Mouse (Mus musculus) spleen, adult 18-20 months (tissue): ENCODE results near the gene Cers5.
"Not testable (repeated sequence)": the region's sequence is repeated elsewhere in the genome, so short reads cannot be mapped to it uniquely, and the experiment has no call there.

ENCODE experiments used
- DNase-seq, 2 experiments: peaks; one replicate each; pipeline ENCODE4 v3.0.0; 2022; ENCODE audit warnings: mixed read lengths in 2 of 2

Cers5 gene

DNA sequence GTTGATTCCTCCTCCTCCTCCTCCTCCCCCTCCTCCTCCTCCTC, at the start of gene Cers5:
TSS of gene Cers5 (minus strand) at position 5 of the 44 bp plus-strand sequence.
- not testable (repeated sequence) for DNase-seq

DNA sequence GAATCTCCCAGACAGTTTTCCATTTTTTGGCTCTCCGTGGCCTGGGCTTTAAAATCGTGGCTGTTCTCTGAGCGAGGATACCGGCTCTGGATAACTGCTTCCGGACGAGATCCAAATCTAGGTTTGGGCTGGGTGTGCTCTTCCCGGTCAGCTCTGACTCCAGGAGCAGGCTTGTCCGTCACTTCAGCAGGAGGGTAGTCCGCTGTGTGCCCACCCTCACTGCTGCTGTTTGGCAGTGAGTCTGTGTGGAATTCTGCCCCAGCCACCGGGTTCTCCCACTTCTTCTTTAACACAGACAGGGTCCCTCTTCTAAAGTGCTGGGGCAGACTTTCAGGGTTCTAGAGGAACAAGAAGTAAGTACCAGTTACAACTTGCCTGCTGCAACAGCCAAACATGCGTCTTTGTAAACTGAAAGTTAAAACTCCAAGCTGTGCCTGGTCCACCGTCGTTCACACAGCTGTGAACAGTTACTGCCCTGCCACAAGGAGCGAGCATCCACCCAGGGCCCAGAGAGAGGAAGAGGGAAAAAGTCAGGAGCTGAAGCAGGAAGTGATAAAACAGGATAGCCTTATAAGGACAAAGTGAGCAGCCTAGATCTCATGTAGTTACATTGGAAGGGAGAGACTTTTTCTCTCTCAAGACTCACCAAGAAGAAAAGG, 47.1 kb upstream of the Cers5 start:
- DNase-seq, result no peak

DNA sequence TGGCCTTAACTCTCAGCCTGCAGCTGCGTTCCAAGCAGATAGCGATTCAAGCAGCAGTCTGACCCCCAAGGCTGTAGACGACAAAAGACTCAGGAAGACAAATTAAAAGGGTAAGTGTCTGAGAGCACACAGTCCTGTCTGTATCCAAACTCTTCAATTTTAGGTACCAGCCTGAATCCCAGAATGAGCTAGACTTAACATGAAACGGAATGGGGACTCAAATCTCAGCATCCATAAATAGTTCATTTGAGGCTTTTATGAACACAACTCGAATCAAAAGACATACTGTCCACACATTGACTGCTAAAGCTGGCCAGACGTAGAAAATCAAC, 46.4 kb upstream of the Cers5 start:
- DNase-seq, result no peak

DNA sequence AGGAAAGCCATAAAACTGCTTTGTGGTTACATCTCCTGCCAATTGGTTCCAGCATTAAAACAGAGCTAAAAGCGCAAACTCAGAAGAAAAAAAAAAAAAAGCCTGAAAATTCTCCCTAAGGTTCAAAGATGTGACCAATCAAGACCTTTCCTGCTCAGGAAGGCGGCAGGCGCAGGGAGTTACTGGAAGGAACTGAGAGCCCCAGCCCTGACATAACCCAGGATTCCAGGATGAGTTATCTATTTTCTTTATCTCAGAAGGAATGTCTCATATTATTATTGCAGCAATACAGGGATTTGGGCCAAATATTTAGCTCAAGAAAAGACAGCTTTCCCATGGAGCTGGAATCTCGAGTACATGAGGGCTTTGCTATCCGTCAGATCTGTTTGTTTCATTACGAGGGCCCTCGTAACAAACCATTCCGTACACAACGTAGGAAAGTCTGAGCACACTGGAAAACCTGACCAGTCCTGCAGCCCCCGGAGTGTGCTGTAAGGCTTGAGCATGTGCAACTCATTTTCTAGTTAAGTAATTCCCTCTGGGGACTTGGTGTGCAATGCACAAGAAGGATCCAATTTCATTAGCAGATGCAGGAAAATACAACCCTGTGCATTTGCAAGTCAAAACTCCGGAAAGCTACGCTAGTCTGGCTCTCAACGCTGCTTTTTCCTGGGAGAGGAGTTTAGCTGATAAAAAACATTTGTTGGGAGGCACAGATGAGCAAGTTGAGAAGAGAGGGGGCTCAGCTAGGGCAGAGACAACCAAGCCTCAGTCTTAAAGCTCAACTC, 45.8 kb upstream of the Cers5 start:
- DNase-seq, result no peak

DNA sequence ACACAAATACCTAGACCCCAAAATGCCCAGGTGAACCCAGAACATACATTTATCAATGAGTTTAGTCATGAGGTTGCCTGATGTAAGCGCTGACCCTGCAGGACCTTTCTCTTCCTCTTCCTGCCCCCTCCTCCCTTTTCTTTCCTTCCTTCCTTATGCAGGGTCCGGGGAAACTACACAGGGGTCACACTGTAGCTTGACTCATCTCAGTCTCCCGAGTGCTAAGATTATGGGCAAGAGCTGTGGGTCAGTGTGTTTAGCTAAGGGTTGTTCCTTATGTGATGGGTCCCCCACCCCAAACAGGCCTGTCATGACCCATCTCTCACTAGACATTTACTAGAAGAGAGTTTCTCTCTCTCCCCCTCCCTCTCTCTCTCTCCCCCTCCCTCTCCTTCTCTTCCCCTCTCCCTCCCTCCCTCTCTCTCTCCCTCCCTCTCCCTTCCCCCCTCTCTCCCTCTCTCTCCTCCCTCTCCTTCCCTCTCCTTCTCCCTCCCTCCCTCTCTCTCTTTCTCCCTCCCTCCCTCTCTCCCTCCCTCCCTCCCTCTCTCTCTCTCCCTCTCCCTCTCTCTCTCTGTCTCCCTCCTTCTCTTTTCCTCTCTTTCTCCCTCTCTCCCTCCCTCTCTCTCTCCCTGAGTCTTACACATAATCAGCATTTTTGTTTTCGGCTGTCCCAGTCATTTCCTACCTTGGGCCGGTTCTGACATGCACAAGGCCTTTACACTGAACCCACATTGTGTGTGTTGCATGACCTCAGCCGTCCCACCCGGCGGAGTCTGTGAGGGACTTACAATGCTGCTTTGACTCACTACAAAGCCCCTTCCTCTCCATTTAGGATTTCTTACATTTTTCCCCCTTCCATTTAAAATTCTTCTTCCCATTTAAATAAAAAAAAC, 44.9 kb upstream of the Cers5 start:
- DNase-seq, result no peak

DNA sequence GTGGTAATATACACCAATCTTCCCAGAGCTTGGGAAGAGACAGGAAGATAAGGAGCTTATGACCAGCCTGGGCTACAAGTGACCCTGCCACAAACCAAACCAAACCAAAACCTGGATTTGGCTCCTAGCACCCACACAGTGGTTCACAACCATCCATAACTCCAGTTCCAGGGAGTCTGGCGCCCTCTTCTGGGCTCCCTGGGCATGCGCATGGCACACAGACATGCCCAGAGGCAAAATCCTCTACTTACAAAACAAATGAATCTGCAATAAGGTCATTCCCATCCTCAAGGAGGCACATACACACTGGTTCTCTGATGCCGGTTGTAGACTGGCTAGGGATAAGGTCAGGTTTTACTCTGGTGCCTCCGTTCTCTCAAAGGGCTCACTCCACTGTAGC, 43.3 kb upstream of the Cers5 start:
- no peak for DNase-seq

DNA sequence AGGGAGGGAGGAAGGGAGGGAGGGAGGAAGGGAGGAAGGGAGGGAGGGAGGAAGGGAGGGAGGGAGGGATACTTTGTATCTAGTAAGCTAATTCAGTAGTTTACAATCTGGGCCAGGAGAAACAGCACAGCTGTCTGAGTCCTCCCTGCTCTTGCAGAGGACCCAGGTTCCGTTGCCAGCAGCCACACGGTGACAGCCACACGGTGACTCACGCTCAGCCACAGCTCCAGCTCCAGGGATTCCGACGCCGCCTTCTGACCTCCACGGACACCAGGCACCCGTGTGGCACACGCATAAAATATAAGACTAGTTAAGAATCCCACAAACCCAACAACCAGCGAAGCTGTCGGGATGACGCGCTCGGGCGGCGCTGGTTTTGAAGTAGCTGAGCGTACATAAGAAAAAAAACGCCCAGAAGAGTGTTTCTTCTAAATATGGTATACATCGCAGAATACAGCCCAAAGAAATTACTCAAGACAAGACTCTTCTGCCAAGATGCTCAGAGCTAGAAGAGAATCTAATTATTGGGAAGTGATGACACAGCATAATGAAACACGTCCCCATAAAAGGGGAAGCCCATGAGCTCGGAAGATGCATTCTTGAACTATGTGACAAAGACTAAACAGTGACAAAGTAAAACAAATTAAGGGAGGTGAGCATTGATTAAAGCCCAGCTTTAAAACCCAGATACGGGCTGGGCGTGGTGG, 42.0 kb upstream of the Cers5 start:
- no peak for DNase-seq

DNA sequence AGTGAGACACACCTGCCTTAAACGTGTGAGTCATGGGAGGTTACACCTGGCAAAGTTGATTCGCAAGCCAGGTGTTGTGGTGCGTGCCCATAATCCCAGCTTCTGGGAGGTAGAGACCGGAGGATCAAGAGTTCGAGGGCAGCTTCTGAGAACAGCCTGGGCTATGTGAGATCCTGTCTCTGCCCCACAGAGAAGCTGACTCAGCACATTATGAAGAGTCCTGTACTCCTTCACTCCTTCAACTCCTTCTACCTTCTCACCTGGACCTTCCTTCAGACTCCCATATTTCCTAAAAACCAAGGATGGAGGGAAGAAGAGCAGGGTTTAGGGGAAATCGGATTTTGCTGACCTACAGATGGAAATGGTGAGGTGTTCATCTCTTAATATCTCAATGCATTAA, 41.0 kb upstream of the Cers5 start:
- no peak for DNase-seq

DNA sequence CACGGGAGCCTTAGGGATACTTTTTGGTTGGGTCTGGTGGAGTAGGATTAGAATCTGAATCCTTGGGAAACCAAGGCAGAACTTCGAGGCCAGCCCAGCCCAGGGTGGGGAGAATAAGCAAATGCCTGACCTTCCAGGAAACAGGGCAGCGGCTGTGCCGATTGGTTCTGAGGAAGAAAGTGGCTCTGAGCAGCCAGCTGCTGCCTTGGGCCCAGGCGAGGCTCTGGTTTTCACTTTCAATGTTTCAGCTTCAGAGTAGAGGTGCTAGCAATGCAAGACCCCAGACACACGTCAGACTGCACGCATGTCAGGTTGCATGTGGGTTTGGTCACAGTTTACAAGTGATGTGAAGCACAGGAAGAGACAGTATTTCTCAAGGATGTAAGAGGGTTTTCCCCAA, 39.4 kb upstream of the Cers5 start:
- DNase-seq, result no peak

DNA sequence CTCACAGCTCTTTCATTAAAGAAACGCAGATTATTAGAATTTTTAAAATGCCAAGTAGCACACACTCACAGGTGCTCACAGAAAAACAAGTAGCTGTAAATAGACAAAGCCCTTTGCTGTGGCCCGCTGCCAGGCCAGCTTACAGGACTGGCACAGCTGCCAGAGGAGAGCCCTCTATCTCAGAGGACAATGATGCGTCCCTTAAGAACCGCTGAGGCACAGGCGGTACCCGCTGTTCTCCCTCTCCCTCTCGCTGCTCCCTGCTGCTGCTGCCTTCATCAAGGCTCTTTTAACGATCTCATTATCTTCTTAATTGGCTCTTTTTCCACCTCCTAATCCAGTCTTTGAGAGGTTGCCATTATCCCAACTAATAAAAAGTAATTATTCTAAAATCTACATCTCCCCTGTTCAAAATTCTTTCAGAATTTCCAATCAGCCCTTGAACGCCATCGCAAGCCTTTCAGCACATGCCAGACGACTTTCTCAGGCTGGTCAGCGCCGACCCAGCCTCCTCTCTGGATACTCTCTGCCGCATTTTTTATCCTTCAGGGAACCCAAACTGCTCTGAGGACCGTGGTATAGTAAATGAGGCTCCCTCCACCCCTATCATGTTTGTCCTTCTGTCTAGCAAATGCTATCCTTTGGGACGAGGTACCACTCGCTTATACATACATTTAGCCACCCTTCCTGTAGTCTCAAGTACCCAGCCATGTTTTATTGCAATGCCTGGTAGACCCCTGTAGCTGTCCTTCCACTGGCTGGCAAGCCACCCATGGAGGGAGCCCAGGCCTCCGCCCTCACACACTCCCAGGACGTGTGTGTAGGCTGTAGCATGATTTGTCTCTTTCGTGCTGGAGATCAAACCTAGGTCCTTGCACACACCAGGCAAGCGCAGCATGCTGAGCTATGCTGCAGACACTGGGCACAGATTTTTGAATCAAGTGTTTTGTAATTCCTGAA, 35.4 kb upstream of the Cers5 start:
- DNase-seq, result no peak

DNA sequence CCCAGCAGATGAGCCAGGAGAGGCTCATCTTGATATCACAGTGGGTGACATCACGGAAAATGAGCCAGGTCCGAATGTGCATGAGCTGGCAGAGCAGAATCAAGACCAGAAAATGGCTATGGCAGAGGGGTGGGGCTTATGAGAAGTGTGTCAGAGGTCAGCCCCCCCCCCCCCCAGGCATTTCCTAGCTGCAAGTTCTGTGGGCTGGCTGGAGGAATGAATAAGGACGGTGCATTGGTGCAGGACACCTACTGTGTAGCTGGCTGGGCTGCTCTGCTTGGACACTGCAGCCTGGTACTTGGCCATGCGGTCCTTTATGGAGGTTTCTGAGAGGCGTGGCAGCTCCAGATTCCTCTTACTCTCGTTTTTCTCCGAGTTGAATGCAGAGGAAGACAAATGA, 33.5 kb upstream of the Cers5 start:
- DNase-seq, result no peak

DNA sequence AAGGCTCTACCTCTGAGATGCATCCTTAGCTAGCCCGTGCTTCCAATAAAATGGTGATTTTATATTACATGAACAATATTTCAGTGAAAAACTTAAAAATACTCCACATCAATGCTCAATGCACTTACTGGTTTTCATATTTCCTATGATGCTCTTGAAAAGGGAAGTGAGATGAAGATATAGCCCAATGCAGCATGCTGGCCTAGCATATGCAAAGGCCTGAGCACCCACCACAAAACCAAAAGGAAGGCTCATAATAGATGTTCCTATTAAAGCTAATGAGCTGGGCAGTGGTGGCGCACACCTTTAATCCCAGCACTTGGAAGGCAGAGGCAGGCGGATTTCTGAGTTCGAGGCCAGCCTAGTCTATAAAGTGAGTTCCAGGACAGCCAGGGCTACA, 33.0 kb upstream of the Cers5 start:
- no peak for DNase-seq

DNA sequence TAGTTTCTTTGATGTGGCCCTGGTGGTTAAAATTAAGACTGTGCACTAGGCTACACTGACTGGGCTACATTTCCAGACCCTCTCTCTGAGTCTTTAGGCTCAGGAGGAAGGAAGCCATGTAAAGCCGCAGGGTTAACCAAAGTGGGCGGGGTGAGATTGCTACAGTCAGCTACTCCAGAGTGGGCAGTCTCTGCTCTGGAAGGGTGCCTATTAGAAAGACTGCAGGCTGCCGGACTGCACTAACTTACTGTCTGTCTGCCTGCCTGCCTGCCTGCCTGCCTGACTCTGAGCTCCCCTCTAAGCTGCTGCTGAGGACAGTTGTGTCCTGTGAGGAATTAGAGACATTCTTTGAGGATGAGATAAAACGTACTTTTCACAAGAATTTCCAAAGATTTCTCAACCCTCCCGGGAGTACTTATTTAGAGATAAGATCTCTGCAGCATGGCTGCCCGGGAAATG, 30.5 kb upstream of the Cers5 start:
- DNase-seq, result no peak

DNA sequence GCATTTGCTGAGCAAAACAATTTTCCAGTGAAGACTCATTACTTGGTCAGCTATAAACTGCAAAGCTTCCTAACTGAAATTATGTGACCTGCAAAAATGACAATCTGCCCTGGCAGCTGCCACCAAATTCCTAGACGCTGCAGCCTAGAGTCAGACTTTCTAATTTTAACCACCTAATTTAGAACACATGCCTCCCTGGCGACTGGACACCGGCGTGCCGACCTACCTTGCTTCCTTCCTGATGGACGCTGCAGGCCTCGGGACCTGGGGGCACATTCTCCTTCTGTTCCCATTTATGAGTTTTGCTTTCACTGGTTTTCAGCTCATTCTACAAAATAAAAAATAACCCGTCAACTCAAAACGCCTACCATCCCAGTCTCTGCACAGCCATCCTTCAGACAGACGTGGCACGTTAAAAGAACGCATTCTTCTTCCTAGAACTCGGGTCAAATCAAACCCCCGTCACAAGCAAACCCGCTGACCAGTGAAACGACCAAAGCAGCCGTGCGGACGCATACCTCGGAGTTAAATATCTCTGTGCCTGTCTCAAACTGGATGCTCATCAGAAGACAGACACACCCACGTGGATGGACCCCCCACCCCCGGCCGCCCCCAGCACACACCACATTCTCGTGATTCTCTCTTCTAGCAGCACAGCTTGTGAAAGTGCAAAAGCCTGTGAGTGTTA, 29.3 kb upstream of the Cers5 start:
- no peak for DNase-seq

DNA sequence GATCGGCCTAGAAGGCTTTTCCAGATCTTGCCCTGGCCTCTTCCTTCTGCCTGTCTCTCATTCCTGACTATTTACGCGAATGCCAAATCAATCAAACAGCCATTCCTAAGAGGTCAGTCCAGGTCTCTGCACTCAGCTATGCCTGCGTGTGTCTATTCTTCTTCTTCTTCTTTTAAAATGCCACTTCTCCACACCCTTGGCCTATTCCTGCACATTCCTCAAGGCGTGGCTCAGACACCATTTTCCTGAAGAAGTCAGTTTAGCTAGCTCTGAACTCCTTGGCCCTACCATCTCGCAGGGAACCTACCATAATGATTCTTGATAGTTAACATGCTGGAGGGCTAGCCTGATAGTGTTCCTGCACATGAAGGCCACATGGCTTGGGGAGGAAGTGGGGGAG, 27.0 kb upstream of the Cers5 start:
- no peak for DNase-seq

DNA sequence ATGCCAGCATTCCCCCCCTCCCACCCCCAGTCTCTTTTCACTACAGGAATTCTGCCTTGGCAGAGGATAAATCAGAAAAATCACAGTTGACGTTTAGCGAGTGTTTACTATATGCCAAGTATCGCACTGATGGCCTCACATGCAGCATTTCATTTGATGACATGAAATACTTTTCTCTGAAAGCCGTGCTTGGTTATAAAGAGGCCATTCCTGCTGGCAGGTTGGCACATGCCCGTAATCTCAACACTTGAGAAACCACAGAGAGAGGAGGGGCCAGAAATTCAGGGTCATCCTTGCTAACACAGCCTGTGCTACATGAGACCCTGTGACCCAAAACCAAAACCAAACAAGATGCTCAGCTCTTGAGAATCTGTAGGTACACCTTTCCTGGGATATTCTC, 25.2 kb upstream of the Cers5 start:
- DNase-seq, result no peak

DNA sequence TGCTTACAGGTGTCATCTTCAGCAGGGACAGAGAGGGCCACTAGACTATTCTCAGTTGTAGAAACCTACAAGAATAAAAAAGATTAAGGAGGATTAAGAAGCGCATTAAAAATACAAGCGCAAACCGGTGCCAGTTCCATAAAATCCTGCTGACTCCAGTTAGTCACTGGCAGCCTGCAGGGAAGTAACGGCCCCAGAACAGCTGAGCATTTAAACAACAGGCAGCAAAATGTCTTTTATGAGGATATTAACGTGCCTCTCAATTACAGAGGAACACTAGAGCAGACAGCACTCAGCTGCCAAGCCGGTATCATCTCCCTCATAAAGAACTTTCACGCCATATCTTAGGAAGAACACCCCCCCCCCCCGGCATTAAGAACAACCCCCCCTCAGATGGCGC, 24.1 kb upstream of the Cers5 start:
- no peak for DNase-seq

DNA sequence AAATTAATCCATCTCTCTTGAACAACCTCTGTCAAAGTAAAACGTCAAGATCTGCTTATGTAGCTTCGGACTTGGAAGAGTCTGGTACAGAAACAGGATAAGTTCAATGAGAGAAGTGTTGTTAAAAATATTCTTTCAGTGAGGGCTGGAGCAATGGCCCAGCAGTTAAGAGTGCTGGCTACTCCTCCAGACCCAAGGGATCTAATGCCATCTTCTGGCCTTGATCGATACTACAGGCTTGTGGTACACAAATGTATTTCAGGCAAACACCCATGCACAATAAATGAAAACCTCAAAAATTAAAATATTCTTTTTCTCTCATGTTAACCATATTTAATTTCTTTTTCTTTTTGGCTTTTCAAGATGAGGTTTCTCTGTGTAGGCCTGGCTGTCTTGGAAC, 23.4 kb upstream of the Cers5 start:
- DNase-seq, result no peak

DNA sequence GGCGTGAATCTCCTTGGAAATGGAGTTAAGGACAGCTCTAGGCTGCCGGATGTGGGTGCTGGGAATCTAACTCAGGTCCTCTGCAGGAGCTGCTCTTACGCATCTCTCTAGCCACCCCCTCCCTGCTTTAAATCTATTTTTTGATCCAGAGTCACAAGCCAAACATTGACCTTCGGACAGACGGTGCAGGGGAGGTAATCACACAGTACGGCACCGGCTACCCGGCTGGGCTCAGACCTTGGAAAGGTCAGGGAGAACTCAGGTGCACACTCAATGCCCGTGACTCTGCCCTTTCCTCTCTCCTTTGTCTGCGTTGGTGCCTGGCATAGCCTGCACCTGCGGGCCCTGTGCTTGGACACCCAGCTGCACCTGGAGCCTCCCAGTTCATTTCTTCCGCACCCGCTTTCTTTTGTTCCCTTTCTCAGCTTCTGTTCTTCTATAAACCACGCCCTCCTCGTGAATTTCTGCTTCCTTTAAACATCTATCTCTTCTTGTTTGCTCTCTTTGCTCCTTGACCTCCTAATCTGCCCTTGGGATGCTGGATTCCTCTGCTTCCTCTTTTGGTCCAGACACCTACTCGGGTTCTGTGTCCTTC, 19.6 kb upstream of the Cers5 start:
- no peak for DNase-seq

DNA sequence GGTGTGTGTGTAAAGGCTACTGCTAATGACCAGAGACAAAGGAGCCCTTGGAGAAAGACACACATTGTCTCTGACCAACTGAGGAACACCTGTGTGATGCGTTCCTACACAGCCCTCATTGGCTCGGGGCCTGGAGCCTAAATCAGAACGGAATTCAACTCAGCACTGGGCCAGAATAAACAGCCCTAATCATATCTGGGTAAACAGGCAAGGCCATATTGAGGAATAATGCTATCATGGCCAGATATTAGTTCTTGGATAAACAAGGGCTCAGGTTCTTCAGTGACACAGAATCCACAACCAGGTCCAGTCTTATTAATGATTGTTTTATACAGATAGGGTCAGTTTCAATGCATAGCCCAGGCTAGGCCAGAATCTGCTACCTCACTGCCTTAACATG, 18.3 kb upstream of the Cers5 start:
- DNase-seq, result no peak

DNA sequence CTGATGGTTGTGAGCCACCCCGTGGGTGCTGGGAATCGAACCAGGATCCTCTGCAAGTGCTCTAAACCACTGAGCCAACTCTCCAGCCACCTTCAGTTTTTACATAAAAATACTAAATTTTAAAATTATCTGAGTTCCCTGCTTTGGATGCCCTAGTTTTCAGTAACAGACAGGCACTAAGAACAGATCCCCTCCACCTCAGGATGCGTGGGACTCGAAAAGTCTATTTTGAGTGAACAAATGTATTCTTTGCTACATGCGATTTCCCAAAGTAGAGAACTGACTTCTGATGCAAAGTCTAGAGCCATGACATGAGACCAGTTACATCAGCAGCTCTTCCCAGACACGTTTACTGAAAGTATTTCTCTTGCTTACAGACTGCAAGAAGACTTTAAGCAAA, 17.8 kb upstream of the Cers5 start:
- no peak for DNase-seq
